29 mouse cellular contexts compared by ENCODE assay signal in the genomic region with DNA sequence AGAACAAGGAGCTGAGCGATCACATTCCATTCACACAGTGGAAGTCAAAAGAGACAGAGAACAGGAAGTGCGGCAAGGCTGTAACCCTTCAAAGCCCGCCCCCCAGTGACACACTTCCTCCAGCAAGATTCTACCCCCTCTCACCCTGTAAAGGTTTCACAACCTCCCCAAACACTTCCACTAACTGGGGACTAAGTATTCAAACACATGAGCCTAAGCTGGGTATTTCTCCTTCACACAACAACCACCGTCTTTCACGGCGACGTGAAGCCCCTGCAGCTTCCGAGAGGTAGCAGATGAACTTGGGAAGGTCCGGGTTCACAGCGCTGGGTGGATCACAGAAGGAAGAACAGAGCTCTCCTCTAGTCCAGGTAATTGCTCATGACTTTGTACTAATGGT. TPM values are rescaled to one million over a fixed set of nuclear protein-coding genes. Genes with fewer than 3 reads are reported as not detected.
DNase-seq lines count a peak whose midpoint lies in the region; TF ChIP-seq lines count a peak whose summit lies in the region.
"Had no signal": no experiment of that assay in that cellular context is flagged by ENCODE, and none has a peak within 500 bp of the region (broad histone marks: within the 10 kb centered on the region; RNA-seq: fewer than 3 reads in every experiment).

No protein-coding gene starts in this region.

- 91% methylated on average over 10 of the region's 10 CpGs for WGBS in embryonic facial prominence, embryonic 10.5 days

- no peaks in the 10 kb centered on the region for H3K27me3 ChIP-seq in C2C12 (ENCODE audit: control insufficient read depth, insufficient read depth, insufficient read length)
- H3K27me3 ChIP-seq in embryonic facial prominence, embryonic 10.5 days (replicated peaks; ENCODE audit: low read depth, poor library complexity, severe bottlenecking), result no peaks in the 10 kb centered on the region; the same call in 1 of the 2 replicates
- H3K27me3 ChIP-seq: embryonic facial prominence, embryonic 13.5 days; embryonic facial prominence, embryonic 15.5 days had no signal

- no peaks in the 10 kb centered on the region for H3K4me1 ChIP-seq in embryonic facial prominence, embryonic 10.5 days
- H3K4me1 ChIP-seq: embryonic facial prominence, embryonic 13.5 days; embryonic facial prominence, embryonic 15.5 days; forebrain, embryonic 12.5 days had no signal

- H3K36me3 ChIP-seq in C2C12 (ENCODE audit: control insufficient read depth, insufficient read depth), result peaks cover 5% of the 10 kb centered on the region
- H3K36me3 ChIP-seq in embryonic facial prominence, embryonic 10.5 days (replicated peaks), result no peaks in the 10 kb centered on the region
- H3K36me3 ChIP-seq: embryonic facial prominence, embryonic 13.5 days; embryonic facial prominence, embryonic 15.5 days; forebrain, embryonic 10.5 days; forebrain, embryonic 12.5 days; G1E had no signal

- H3K27ac ChIP-seq in embryonic facial prominence, embryonic 10.5 days (replicated peaks), result no peak overlapping the region
- H3K27ac ChIP-seq: embryonic facial prominence, embryonic 13.5 days; embryonic facial prominence, embryonic 15.5 days; forebrain, embryonic 10.5 days; forebrain, embryonic 12.5 days had no signal

- H3K79me2 ChIP-seq in C2C12 (ENCODE audit: control insufficient read depth, insufficient read depth), result no peaks in the 10 kb centered on the region

- no peak overlapping the region for H3K4me3 ChIP-seq in C2C12 (ENCODE audit: insufficient read depth, poor library complexity, severe bottlenecking)
- no peak overlapping the region for H3K4me3 ChIP-seq in embryonic facial prominence, embryonic 10.5 days
- H3K4me3 ChIP-seq: embryonic facial prominence, embryonic 13.5 days; embryonic facial prominence, embryonic 15.5 days; erythroblast, embryonic 14.5 days; forebrain, embryonic 10.5 days; forebrain, embryonic 12.5 days had no signal

- no peaks in the 10 kb centered on the region for H3K9me3 ChIP-seq in embryonic facial prominence, embryonic 10.5 days
- H3K9me3 ChIP-seq: embryonic facial prominence, embryonic 13.5 days; embryonic facial prominence, embryonic 15.5 days; forebrain, embryonic 10.5 days; forebrain, embryonic 12.5 days; G1E had no signal

- H3K79me3 ChIP-seq in C2C12 (ENCODE audit: low read depth), result no peaks in the 10 kb centered on the region

- peak; percentile 78 for DNase-seq in heart, adult 11 months
- DNase-seq in heart, adult 9 months (ENCODE audit: low spot score in 2 of 2), result no peak
- peak; percentile 64 for DNase-seq in 3T3-L1 (ENCODE audit: low read depth, low spot score)
- peak; percentile 19 for DNase-seq in R1 (ENCODE audit: low read depth, low spot score)
- no peak for DNase-seq in embryonic facial prominence, embryonic 10.5 days (ENCODE audit: low spot score)
- DNase-seq in layer of hippocampus, adult 9-11 months, result no peak
- no peak for DNase-seq in layer of hippocampus, adult 11-12 months (ENCODE audit: low spot score)
- DNase-seq: adrenal gland, adult 2 months; adrenal gland, postnatal 10 days; adrenal gland, postnatal 25 days; B cell, adult 2 months; cerebellum, adult 11-12 months; cerebellum, adult 2 months; cerebellum, adult 9-10 months; cerebellum, postnatal 10 days; cerebellum, postnatal 25 days had no signal

- no peak overlapping the region for H3ac ChIP-seq in C2C12 (ENCODE audit: control insufficient read depth, insufficient read length, low read depth)

- no peak for TF ChIP-seq CTCF in C2C12 (IDR thresholded peaks at IDR 0.05; ENCODE audit: control insufficient read depth, insufficient read depth, insufficient read length)

TF ChIP-seq in C2C12, 6 proteins besides CTCF, POLR2A, EP300 and RAD21:
- TF ChIP-seq CEBPB (IDR thresholded peaks at IDR 0.05; ENCODE audit: low read depth) (peak; percentile 68), MYOD1 (IDR thresholded peaks at IDR 0.05; ENCODE audit: control insufficient read depth, insufficient read length, low read depth) (no peak), USF1 (IDR thresholded peaks at IDR 0.05; ENCODE audit: low read depth) (no peak), MAX (IDR thresholded peaks at IDR 0.05) (no peak)

RNA-seq across cellular contexts. Expression of gene Npy4r, which starts 9.4 kb away (rescaled TPM):
- 0.36 TPM for polyA plus RNA-seq in C2C12 (2012; fragmentation: generic; extraction: Trizol)
- polyA plus RNA-seq in embryonic facial prominence, embryonic 10.5 days (2016; fragmentation: Nextera tagmentation; extraction: Ambion mirVana), result not detected in 2 replicates
- polyA plus RNA-seq: cortical plate, adult 2 months; erythroblast, embryonic 14.5 days; forebrain, embryonic 10.5 days; forebrain, embryonic 12.5 days; frontal cortex, adult 2 months; G1E had no signal

RNA-seq across cellular contexts. Expression of gene A630023A22Rik, which starts 40.4 kb away (rescaled TPM):
- 0.59 TPM for polyA plus RNA-seq in C2C12 (2012; fragmentation: generic; extraction: Trizol)
- not detected in 2 replicates for polyA plus RNA-seq in embryonic facial prominence, embryonic 10.5 days (2016; fragmentation: Nextera tagmentation; extraction: Ambion mirVana)
- polyA plus RNA-seq: adrenal gland, adult 2 months; brain, embryonic 14.5 days; cerebellum, adult 2 months; cortical plate, adult 2 months; embryonic facial prominence, embryonic 11.5 days; embryonic facial prominence, embryonic 13.5 days; embryonic facial prominence, embryonic 15.5 days; erythroblast, embryonic 14.5 days; forebrain, embryonic 10.5 days; forebrain, embryonic 12.5 days; forebrain, embryonic 14.5 days; forebrain, embryonic 16.5 days; frontal cortex, adult 2 months; G1E had no signal

RNA-seq across cellular contexts. Expression of gene Anxa8, which starts 57.1 kb away (rescaled TPM):
- 33.1 TPM for polyA plus RNA-seq in C2C12 (2012; fragmentation: generic; extraction: Trizol)
- 2.5 and 3.6 TPM in 2 replicates for polyA plus RNA-seq in embryonic facial prominence, embryonic 10.5 days (2016; fragmentation: Nextera tagmentation; extraction: Ambion mirVana)
- polyA plus RNA-seq: erythroblast, embryonic 14.5 days; forebrain, embryonic 14.5 days; forebrain, embryonic 16.5 days; G1E had no signal

RNA-seq across cellular contexts. Expression of gene Gprin2, which starts 58.5 kb away (rescaled TPM):
- polyA plus RNA-seq in C2C12 (2012; fragmentation: generic; extraction: Trizol), result under 0.01 TPM
- polyA plus RNA-seq in embryonic facial prominence, embryonic 10.5 days (2016; fragmentation: Nextera tagmentation; extraction: Ambion mirVana), result 0.18 and 1.0 TPM in 2 replicates
- polyA plus RNA-seq: erythroblast, embryonic 14.5 days; G1E had no signal

Comparison
In these comparisons a context has a peak if more than half of its experiments do, and no peak if none do; other contexts are left out.
1. DNase-seq: peak in heart, adult 11 months (single experiment), 3T3-L1 (single experiment) and R1 (single experiment); none in heart, adult 9 months (0 of 2), embryonic facial prominence, embryonic 10.5 days (single experiment), layer of hippocampus, adult 9-11 months (single experiment) and layer of hippocampus, adult 11-12 months (single experiment).